Mouse (Mus musculus) retina, adult 2 months (tissue): ENCODE measurements around the gene Zfp239.
A peak's percentile ranks its signal among the peaks of the same experiment; 100 is the strongest.

ENCODE experiments used
- DNase-seq: peaks from one replicate; pipeline ENCODE4 v3.0.0-alpha.2; 2012; ENCODE audit warnings: low read depth, low spot score

Zfp239 gene

DNA sequence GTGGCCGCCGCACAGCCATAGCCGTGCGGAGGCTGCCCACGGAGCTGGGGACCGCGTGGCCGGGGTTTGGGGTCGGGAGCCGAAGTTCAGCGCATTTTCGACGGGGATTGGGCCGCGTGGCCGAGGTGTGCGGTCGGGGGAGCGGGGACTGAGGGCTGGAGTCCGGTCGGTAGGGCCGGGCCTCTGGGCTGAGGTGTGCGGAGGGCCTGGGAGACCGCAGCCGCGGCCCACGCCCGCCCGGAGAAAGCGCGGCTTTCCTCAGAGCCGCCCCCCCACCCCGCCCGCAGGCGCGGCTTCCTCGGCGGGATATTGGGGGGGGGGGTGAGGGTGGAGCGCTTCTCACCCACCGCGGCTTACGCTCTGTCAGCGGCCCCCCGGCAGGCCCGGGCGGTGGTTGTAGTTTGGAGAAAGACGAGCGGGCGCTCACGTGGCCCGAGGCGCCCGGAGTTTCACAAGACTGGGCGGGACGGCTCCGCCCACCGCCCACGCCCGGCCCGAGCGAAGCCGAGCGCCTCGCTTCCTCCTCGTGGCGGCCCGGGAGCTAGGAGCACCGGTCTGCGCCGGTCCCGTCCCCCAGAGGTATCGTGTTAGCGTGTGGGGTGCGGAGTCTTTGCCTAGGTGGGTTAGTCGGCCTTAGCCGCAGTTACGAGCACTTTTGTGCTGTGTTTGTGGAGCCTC lies 45.5 kb downstream of the Zfp239 start:
- no peak for DNase-seq

- no peak for DNase-seq
Observed at GRCm38 (mm10) chr6:117907979-117908355, 46.1 kb downstream of the Zfp239 start.

- DNase-seq, result no peak
Observed at GRCm38 (mm10) chr6:117908424-117908900, 46.6 kb downstream of the Zfp239 start.

DNA sequence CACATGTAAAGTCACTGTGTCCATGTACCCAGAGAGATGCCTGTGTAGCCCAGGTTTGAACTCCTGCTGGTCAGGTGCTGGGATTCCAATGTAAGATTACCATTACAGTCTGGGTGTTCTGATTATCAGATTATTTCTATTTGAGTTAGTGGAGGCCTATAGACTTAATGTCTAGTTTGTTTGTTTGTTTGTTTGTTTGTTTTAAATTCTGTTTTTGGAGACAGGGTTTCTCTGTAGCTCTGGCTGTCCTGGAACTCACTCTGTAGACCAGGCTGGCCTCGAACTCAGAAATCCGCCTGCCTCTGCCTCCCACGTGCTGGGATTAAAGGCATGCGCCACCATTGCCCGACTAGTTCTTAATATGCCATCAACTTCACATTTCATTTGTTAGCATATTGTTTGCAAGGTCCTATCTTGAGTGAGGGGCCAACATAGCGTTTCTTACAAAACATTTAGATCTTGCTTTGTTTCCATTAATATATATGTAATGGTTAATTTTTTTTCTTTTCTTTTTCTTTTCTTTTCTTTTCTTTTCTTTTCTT lies 48.3 kb downstream of the Zfp239 start:
- no peak for DNase-seq

GRCm38 (mm10) chr6:117914541-117914940 lies 52.6 kb downstream of the Zfp239 start:
- no peak for DNase-seq

GRCm38 (mm10) chr6:117916205-117916736 lies 54.4 kb downstream of the Zfp239 start:
- no peak for DNase-seq

- DNase-seq, result peak; percentile 60
Observed at GRCm38 (mm10) chr6:117916737-117917426, 55.0 kb downstream of the Zfp239 start.

DNA sequence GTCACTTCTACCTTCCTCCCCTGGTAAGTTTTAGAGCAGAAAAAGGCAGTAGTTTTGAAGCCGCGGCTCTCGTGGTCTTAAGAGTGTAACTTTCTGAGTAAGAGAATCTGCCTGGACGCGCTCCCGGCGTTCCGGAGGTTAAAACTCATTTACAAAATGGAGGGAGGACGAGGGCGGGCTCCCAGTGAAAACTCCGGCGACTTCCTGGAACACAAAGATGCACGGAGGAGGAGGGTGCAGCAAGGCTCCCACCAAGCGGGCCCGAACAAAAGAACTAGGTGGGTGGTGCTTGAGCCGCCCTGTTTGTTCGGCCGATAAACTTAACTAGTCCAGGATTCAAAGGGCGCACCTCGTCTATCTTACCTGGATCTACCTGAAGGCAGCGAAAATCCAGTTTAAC lies 55.7 kb downstream of the Zfp239 start:
- DNase-seq, result no peak

DNA sequence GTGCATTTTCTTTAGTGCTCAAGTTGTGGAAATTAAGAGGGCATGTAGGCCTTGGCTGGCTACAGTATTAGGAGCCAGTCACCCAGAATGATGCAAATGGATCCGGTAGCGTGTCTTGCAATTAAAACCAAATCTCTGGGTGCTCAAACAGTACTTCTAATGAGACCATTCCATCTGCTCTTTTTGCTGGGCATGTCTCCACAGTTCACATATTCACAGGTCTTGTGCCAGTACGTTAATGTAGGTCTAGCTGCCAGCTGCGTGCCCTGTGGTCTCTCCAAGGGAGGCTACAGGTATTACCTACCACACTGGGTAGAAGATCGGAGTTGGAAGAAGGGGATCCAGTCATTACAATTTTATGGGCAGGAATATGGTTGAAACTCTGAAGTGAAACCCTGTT lies 56.1 kb downstream of the Zfp239 start:
- DNase-seq, result no peak

DNA sequence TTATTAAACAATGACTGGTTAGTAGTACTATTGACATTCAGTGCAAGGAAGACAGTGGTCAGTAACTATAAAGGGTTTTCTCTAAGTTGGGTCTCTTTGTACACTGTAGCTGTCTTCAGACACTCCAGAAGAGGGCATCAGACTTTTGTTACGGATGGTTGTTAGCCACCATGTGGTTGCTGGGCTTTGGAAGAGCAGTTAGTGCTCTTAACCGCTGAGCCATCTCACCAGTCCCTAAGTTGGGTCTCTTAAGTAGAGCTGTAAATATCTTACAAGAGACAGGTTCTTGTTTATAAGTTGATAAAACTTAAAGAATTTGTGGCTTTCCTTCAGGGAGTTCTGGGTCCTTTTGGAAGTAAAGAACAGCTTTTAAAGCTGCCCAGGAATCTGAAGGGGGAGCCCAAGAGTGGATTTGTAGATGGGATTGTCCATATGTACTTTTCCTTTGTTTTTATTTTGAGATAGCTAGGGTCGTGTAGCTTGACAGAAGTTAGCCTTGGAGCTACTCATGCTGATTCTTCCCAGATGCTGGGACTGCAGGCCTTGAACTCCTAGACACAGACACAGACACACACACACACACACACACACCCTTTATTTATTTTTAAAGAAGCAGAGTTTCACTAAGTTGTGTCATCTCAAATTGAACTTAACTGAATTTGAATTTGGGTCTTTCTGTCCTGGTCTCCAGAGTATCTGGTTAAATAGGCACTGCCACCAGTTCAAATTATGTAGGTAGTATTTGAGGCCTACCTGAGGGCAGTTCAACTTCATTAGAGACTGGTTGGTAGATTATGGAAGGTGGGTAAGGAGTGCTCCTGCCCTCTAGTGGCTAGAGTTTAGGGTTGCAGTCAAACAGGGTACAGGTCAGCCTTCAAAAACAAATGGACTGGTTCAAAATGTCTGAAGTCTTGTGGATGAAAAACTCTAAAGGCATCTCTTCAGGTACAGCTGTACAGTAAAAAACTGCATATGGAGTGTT lies 59.0 kb downstream of the Zfp239 start:
- no peak for DNase-seq

DNA sequence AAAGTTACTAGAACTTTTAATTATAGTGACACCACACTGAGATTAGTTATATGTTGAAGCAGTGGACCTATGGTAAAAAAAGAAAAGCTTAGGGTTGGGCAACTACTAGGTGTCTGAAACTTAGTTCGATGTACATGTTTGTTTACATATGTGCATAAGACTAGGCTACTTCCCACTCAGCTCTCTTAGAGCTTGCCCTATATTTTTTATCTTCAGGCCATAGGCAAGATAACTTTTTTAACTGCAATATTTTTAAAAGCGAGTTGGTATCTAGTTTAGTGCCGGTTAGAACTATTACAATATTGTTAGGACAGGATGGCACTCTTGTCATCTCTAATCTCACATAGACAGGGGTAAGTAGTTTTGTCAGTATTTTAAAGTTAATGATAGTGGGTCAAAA lies 60.1 kb downstream of the Zfp239 start:
- no peak for DNase-seq
